Mouse (Mus musculus) liver, postnatal 0 days (tissue): ENCODE measurements at regions not wholly inside any gene's neighbourhood (a gene's known extent, or its start where the extent isn't known, plus 50 kb on each side); places are given as distances from the start of the nearest gene placed in this dataset.

Experiments
- ATAC-seq: fragments of 200-750 bp; cut with Nextera tagmentation; 2 replicates; pipeline ENCODE4 v1.8.0; 2017; ENCODE audit warnings: mild to moderate bottlenecking, moderate library complexity
- DNase-seq: peaks from one replicate; pipeline ENCODE4 v3.0.0-alpha.2; 2016
- H3K27ac ChIP-seq: fragments of 300-500 bp; sonication (generic); 2 replicates; pipeline ENCODE4 v1.5.1; 2014; ENCODE audit warnings: antibody characterized with exemption, moderate library complexity, mild to moderate bottlenecking, low read depth
- H3K27me3 ChIP-seq: fragments of 300-500 bp; sonication (generic); 2 replicates; pipeline ENCODE4 v1.6.1; 2014; ENCODE audit warnings: low read length, control low read depth, mixed read lengths; ENCODE audit not compliant: insufficient read depth
- H3K36me3 ChIP-seq: fragments of 300-500 bp; sonication (generic); replicated peaks from 2 replicates; pipeline ENCODE4 v1.6.1; 2014; ENCODE audit warnings: mild to moderate bottlenecking, control low read depth, low read length, moderate library complexity, mixed read lengths; ENCODE audit not compliant: insufficient read depth
- H3K4me1 ChIP-seq: fragments of 300-500 bp; sonication (generic); 2 replicates; pipeline ENCODE4 v1.6.1; 2014; ENCODE audit warnings: antibody characterized with exemption, mild to moderate bottlenecking, control low read depth; ENCODE audit not compliant: insufficient read depth
- H3K4me2 ChIP-seq: fragments of 300-500 bp; sonication (generic); 2 replicates; pipeline ENCODE4 v1.6.1; 2014; ENCODE audit warnings: low read depth, mild to moderate bottlenecking, low read length, moderate library complexity, mixed read lengths
- H3K4me3 ChIP-seq: fragments of 300-500 bp; sonication (generic); 2 replicates; pipeline ENCODE4 v1.5.1; 2014; ENCODE audit warnings: low read depth, low read length
- H3K9ac ChIP-seq: fragments of 300-500 bp; sonication (generic); replicated peaks from 2 replicates; pipeline ENCODE4 v1.6.1; 2014; ENCODE audit warnings: mild to moderate bottlenecking, moderate library complexity
- H3K9me3 ChIP-seq: fragments of 300-500 bp; sonication (generic); 2 replicates; pipeline ENCODE4 v1.6.1; 2016; ENCODE audit warnings: mild to moderate bottlenecking, control low read depth, low read length, mixed read lengths
- CTCF ChIP-seq: sonication (generic); IDR thresholded peaks from 2 replicates; pipeline ENCODE4 v1.5.1; 2016; ENCODE audit warnings: antibody characterized with exemption, low read depth
- EP300 ChIP-seq: IDR thresholded peaks from 2 replicates; pipeline ENCODE4 v1.6.1; 2016; ENCODE audit warnings: antibody characterized with exemption, low read depth, mild to moderate bottlenecking
- WGBS: fragments of 180-500 bp; shearing (Covaris S2); extraction: QIAGEN DNeasy Blood & Tissue Kit; methylation state at CpG from one replicate; pipeline ENCODE4 v1.1.7; 2014; ENCODE audit not compliant: insufficient replicate concordance; 5-methylcytosine and 5-hydroxymethylcytosine counted together

GRCm38 (mm10) chr12:42914374-42914773, 1295.8 kb downstream of the Dnajb9 start:
- Histone ChIP-seq H3K9me3 (0 out of 2 replicates have a peak, but pooled peaks cover 3% of the 10 kb centered on the region), H3K9ac (no peak overlapping the region), H3K27me3 (no peaks in the 10 kb centered on the region), H3K4me1 (no peaks in the 10 kb centered on the region), H3K36me3 (no peaks in the 10 kb centered on the region), H3K27ac (no peak overlapping the region), H3K4me3 (no peak overlapping the region), H3K4me2 (no peak overlapping the region)
- no peak for ATAC-seq
- 66% methylated on average over 2 of the region's 2 CpGs for WGBS
- DNase-seq, result no peak
- TF ChIP-seq EP300 (no peak), CTCF (no peak)
